ENCODE assay signal across 13 mouse cellular contexts in genomic region chr2:153446476-153446875, GRCm38 (mm10). TPM values are rescaled to one million over a fixed set of nuclear protein-coding genes. Genes with fewer than 3 reads are reported as not detected.
DNase-seq lines count a peak whose midpoint lies in the region; ATAC-seq and TF ChIP-seq lines count a peak whose summit lies in the region.
"Had no signal": no experiment of that assay in that cellular context is flagged by ENCODE, and none has a peak within 500 bp of the region (broad histone marks: within the 10 kb centered on the region; RNA-seq: fewer than 3 reads in every experiment).

No protein-coding gene starts in this region.

- no peak overlapping the region for H3K9ac ChIP-seq in heart, embryonic 11.5 days (ENCODE audit: low read depth, low read length)
- H3K9ac ChIP-seq in stomach, embryonic 15.5 days: no peak overlapping the region
- no peak overlapping the region for H3K9ac ChIP-seq in stomach, postnatal 0 days (ENCODE audit: low read length)
- H3K9ac ChIP-seq in limb, embryonic 14.5 days (ENCODE audit: low read depth, low read length, severe bottlenecking): no peak overlapping the region

- TF ChIP-seq EP300 in stomach, postnatal 0 days (optimal IDR thresholded peaks at IDR 0.05): no peak

- peak overlapping the region; percentile 91; the same call in 1 of the 2 replicates for H3K4me3 ChIP-seq in heart, embryonic 11.5 days (ENCODE audit: low read depth, low read length)
- H3K4me3 ChIP-seq in stomach, embryonic 15.5 days (replicated peaks): no peak overlapping the region
- H3K4me3 ChIP-seq in stomach, postnatal 0 days (ENCODE audit: low read depth, low read length): no peak overlapping the region
- H3K4me3 ChIP-seq in limb, embryonic 14.5 days (replicated peaks; ENCODE audit: low read length): peak overlapping the region; percentile 88; the same call in 1 of the 2 replicates

- 18% methylated on average over 4 of the region's 4 CpGs for WGBS in heart, embryonic 11.5 days (ENCODE audit: insufficient replicate concordance)
- whole genome bisulfite sequencing in stomach, embryonic 15.5 days: 21% methylated on average over 4 of the region's 4 CpGs
- WGBS in stomach, postnatal 0 days: 22% methylated on average over 4 of the region's 4 CpGs
- WGBS in limb, embryonic 14.5 days: 9% methylated on average over 4 of the region's 4 CpGs

- TF ChIP-seq POLR2A in limb, embryonic 14.5 days (IDR thresholded peaks at IDR 0.05; ENCODE audit: borderline replicate concordance, extremely low read depth, insufficient read depth, insufficient read length): no peak

- H3K9me3 ChIP-seq in heart, embryonic 11.5 days (replicated peaks; ENCODE audit: control insufficient read depth, low read length): no peaks in the 10 kb centered on the region
- no peaks in the 10 kb centered on the region for H3K9me3 ChIP-seq in stomach, embryonic 15.5 days
- no peaks in the 10 kb centered on the region for H3K9me3 ChIP-seq in stomach, postnatal 0 days (ENCODE audit: control insufficient read depth, low read length)
- H3K9me3 ChIP-seq in limb, embryonic 14.5 days (ENCODE audit: control insufficient read depth, low read length): no peaks in the 10 kb centered on the region

- peaks cover 26% of the 10 kb centered on the region for H3K4me1 ChIP-seq in heart, embryonic 11.5 days (ENCODE audit: control insufficient read depth, insufficient read depth, low read length)
- H3K4me1 ChIP-seq in stomach, embryonic 15.5 days: peaks cover 17% of the 10 kb centered on the region
- peaks cover 7% of the 10 kb centered on the region; the same call in 1 of the 2 replicates for H3K4me1 ChIP-seq in stomach, postnatal 0 days (replicated peaks; ENCODE audit: control insufficient read depth, insufficient read depth)
- H3K4me1 ChIP-seq in limb, embryonic 14.5 days (ENCODE audit: control insufficient read depth, insufficient read depth, low read length): peaks cover 21% of the 10 kb centered on the region

- ATAC-seq in heart, embryonic 11.5 days (replicated peaks; ENCODE audit: insufficient number of reproducible peaks, low FRiP score, low TSS enrichment): no peak
- no peak for ATAC-seq in stomach, embryonic 15.5 days (ENCODE audit: insufficient read depth, low FRiP score, low read depth)
- no peak for ATAC-seq in stomach, postnatal 0 days (ENCODE audit: low FRiP score, low TSS enrichment)
- ATAC-seq in limb, embryonic 14.5 days (ENCODE audit: low FRiP score, low read depth): no peak

- H3K27me3 ChIP-seq in heart, embryonic 11.5 days (ENCODE audit: control insufficient read depth, insufficient read depth, low read length): no peaks in the 10 kb centered on the region
- no peaks in the 10 kb centered on the region for H3K27me3 ChIP-seq in stomach, embryonic 15.5 days (replicated peaks)
- H3K27me3 ChIP-seq in stomach, postnatal 0 days (ENCODE audit: control insufficient read depth, insufficient read depth, low read length): no peaks in the 10 kb centered on the region
- no peaks in the 10 kb centered on the region for H3K27me3 ChIP-seq in limb, embryonic 14.5 days (ENCODE audit: control insufficient read depth, insufficient read depth, low read length)

- H3K36me3 ChIP-seq in heart, embryonic 11.5 days (ENCODE audit: control insufficient read depth, insufficient read depth, low read length): no peaks in the 10 kb centered on the region
- H3K36me3 ChIP-seq in stomach, embryonic 15.5 days: no peaks in the 10 kb centered on the region
- H3K36me3 ChIP-seq in stomach, postnatal 0 days (ENCODE audit: control insufficient read depth, insufficient read depth, low read length): no peaks in the 10 kb centered on the region
- no peaks in the 10 kb centered on the region for H3K36me3 ChIP-seq in limb, embryonic 14.5 days (ENCODE audit: control insufficient read depth, insufficient read depth, low read length)

- no peak for DNase-seq in heart, adult 9 months (ENCODE audit: low spot score in 2 of 2)
- DNase-seq in stomach, postnatal 0 days (ENCODE audit: low spot score): no peak
- DNase-seq in limb, embryonic 14.5 days (ENCODE audit: low spot score): no peak
- no peak for DNase-seq in urinary bladder, postnatal 14 days (ENCODE audit: low spot score)
- DNase-seq in kidney, adult 11 months: no peak
- no peak for DNase-seq in layer of hippocampus, postnatal 25 days (ENCODE audit: extremely low spot score in 1 of 2, low spot score in 1 of 2)
- DNase-seq: heart, adult 2 months had no signal

- H3K27ac ChIP-seq in heart, embryonic 11.5 days (ENCODE audit: low read depth, low read length): peak overlapping the region; percentile 95; the same call in 1 of the 2 replicates
- H3K27ac ChIP-seq in stomach, embryonic 15.5 days: no peak overlapping the region
- no peak overlapping the region for H3K27ac ChIP-seq in stomach, postnatal 0 days (replicated peaks)
- no peak overlapping the region for H3K27ac ChIP-seq in limb, embryonic 14.5 days (replicated peaks; ENCODE audit: low read depth, low read length)

- peak overlapping the region; percentile 100 for H3K4me2 ChIP-seq in heart, embryonic 11.5 days
- peak overlapping the region; percentile 89; the same call in 1 of the 2 replicates for H3K4me2 ChIP-seq in stomach, embryonic 15.5 days
- no peak overlapping the region for H3K4me2 ChIP-seq in stomach, postnatal 0 days (replicated peaks; ENCODE audit: low read depth)
- peak overlapping the region; percentile 73 for H3K4me2 ChIP-seq in limb, embryonic 14.5 days (replicated peaks; ENCODE audit: low read depth, low read length, severe bottlenecking)

- no peak for TF ChIP-seq CTCF in stomach, postnatal 0 days (IDR thresholded peaks at IDR 0.05; ENCODE audit: low read depth)

RNA-seq across cellular contexts. Expression of gene 4930404H24Rik, which starts 46.1 kb away (rescaled TPM):
- not detected in 2 replicates for polyA plus RNA-seq in heart, embryonic 11.5 days (2014; fragmentation: Nextera tagmentation; extraction: Ambion mirVana)
- not detected in 2 replicates for polyA plus RNA-seq in stomach, embryonic 15.5 days (2015; fragmentation: Nextera tagmentation; extraction: Ambion mirVana)
- polyA plus RNA-seq in stomach, postnatal 0 days (2015; fragmentation: Nextera tagmentation; extraction: Ambion mirVana): not detected in 2 replicates
- not detected in 2 replicates for polyA plus RNA-seq in limb, embryonic 14.5 days (2012; rRNA removed)
- polyA plus RNA-seq in limb, embryonic 14.5 days (2014; fragmentation: Nextera tagmentation; extraction: Ambion mirVana): not detected in 2 replicates
- not detected for total RNA-seq in layer of hippocampus, postnatal 25 days (2021)
- total RNA-seq: heart, adult 2 months; neutrophil, adult 5-6 weeks had no signal
- polyA plus RNA-seq: brain, embryonic 14.5 days; heart, adult 2 months; large intestine, adult 2 months; liver, embryonic 16.5 days had no signal

Comparison
In these comparisons a context has a peak if more than half of its experiments do, and no peak if none do; other contexts are left out.
1. H3K4me3 ChIP-seq: peak in heart, embryonic 11.5 days (single experiment) and limb, embryonic 14.5 days (single experiment); none in stomach, embryonic 15.5 days (single experiment) and stomach, postnatal 0 days (single experiment).